In the genomic region with DNA sequence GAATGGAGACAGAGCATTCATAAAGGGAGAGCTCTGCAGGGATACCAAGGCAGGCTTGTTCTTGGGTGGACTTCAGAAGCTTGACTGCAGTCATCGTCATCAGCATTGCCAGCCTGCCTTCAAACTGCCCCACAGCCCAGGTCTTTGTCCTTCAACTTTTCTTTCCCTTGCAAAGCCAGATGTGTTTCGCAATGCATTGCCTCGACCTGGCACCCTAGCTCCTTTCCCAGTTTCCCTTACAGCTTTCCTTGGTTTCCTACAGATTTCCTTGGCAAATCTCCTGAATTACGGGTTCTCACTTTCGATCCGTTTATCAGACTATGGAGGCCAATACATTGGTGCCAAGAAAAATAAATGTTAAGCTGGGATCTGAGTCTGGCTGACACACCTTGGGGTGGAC, we compare ENCODE assay signal across 25 mouse cellular contexts. TPM values are rescaled to one million over a fixed set of nuclear protein-coding genes. Genes with fewer than 3 reads are reported as not detected.
A peak's percentile ranks its signal among the peaks of the same experiment; 100 is the strongest.
DNase-seq lines count a peak whose midpoint lies in the region; ATAC-seq lines count a peak whose summit lies in the region.
"Had no signal": no experiment of that assay in that cellular context is flagged by ENCODE, and none has a peak within 500 bp of the region (broad histone marks: within the 10 kb centered on the region; RNA-seq: fewer than 3 reads in every experiment).

No protein-coding gene starts in this region.

- H3K9me3 ChIP-seq in heart, embryonic 16.5 days (replicated peaks; ENCODE audit: control insufficient read depth, low read length): no peaks in the 10 kb centered on the region
- H3K9me3 ChIP-seq: forebrain, embryonic 12.5 days; hindbrain, embryonic 13.5 days; kidney, embryonic 15.5 days; limb, embryonic 13.5 days; liver, embryonic 13.5 days; midbrain, embryonic 15.5 days; neural tube, embryonic 13.5 days had no signal

- H3K27ac ChIP-seq in heart, embryonic 16.5 days (ENCODE audit: low read length): peak overlapping the region; percentile 10; the same call in 1 of the 2 replicates
- H3K27ac ChIP-seq: forebrain, embryonic 12.5 days; hindbrain, embryonic 13.5 days; kidney, embryonic 15.5 days; limb, embryonic 13.5 days; liver, embryonic 13.5 days; midbrain, embryonic 15.5 days; neural tube, embryonic 13.5 days had no signal

- H3K4me2 ChIP-seq in heart, embryonic 16.5 days (ENCODE audit: low read depth, low read length): no peak overlapping the region
- H3K4me2 ChIP-seq: forebrain, embryonic 12.5 days; hindbrain, embryonic 13.5 days; kidney, embryonic 15.5 days; limb, embryonic 13.5 days; liver, embryonic 13.5 days; lung, embryonic 14.5 days; midbrain, embryonic 15.5 days; neural tube, embryonic 13.5 days had no signal

- 62% methylated on average over 6 of the region's 6 CpGs for WGBS in heart, embryonic 16.5 days

- no peaks in the 10 kb centered on the region for H3K27me3 ChIP-seq in heart, embryonic 16.5 days (ENCODE audit: control insufficient read depth, insufficient read depth, low read length)
- H3K27me3 ChIP-seq: forebrain, embryonic 12.5 days; hindbrain, embryonic 13.5 days; kidney, embryonic 15.5 days; limb, embryonic 13.5 days; liver, embryonic 13.5 days; midbrain, embryonic 15.5 days; neural tube, embryonic 13.5 days had no signal

- intact Hi-C loops in heart, postnatal 36 days (cut with DNase I): no loop called here

- DNase-seq in adrenal gland, postnatal 14 days: peak; percentile 48
- no peak for DNase-seq in adrenal gland, adult 8-10 months
- no peak for DNase-seq in heart, postnatal 36 days
- peak; percentile 13 for DNase-seq in Muller cell, postnatal 12 days (ENCODE audit: inconsistent ontology term)
- peak; percentile 62 for DNase-seq in fat pad, adult 2 months (ENCODE audit: extremely low read depth, low read depth, low spot score)
- no peak for DNase-seq in thymus, adult 18-20 months
- DNase-seq: B cell, adult 2 months; cerebellum, adult 18-20 months; cerebellum, postnatal 14 days; kidney, adult 11 months; kidney, postnatal 36 days; liver, embryonic 13.5 days; lung, embryonic 14.5 days; lung, postnatal 4 days; retina, postnatal 1 day; right cerebral cortex, postnatal 25 days; spleen, adult 18-20 months had no signal

- H3K9ac ChIP-seq in heart, embryonic 16.5 days (ENCODE audit: low read length): no peak overlapping the region
- H3K9ac ChIP-seq: forebrain, embryonic 12.5 days; hindbrain, embryonic 13.5 days; kidney, embryonic 15.5 days; limb, embryonic 13.5 days; liver, embryonic 13.5 days; lung, embryonic 14.5 days; midbrain, embryonic 15.5 days; neural tube, embryonic 13.5 days had no signal

- no peaks in the 10 kb centered on the region for H3K36me3 ChIP-seq in heart, embryonic 16.5 days (ENCODE audit: control insufficient read depth, insufficient read depth)
- H3K36me3 ChIP-seq: forebrain, embryonic 12.5 days; hindbrain, embryonic 13.5 days; kidney, embryonic 15.5 days; limb, embryonic 13.5 days; liver, embryonic 13.5 days; midbrain, embryonic 15.5 days; neural tube, embryonic 13.5 days had no signal

- no peak overlapping the region for H3K4me3 ChIP-seq in heart, embryonic 16.5 days (ENCODE audit: low read length)
- H3K4me3 ChIP-seq: forebrain, embryonic 12.5 days; hindbrain, embryonic 13.5 days; kidney, embryonic 15.5 days; limb, embryonic 13.5 days; liver, embryonic 13.5 days; midbrain, embryonic 15.5 days; neural tube, embryonic 13.5 days had no signal

- no peak for ATAC-seq in heart, embryonic 16.5 days (replicated peaks; ENCODE audit: extremely low read depth, insufficient read depth, low FRiP score)
- no peak for ATAC-seq in megakaryocyte-erythroid progenitor cell, adult 5-6 weeks (replicated peaks; ENCODE audit: low FRiP score, low TSS enrichment, poor library complexity, severe bottlenecking)
- ATAC-seq: midbrain, embryonic 15.5 days had no signal

- peaks cover 21% of the 10 kb centered on the region for H3K4me1 ChIP-seq in heart, embryonic 16.5 days (ENCODE audit: control insufficient read depth, insufficient read depth, low read length)
- H3K4me1 ChIP-seq: forebrain, embryonic 12.5 days; hindbrain, embryonic 13.5 days; kidney, embryonic 15.5 days; limb, embryonic 13.5 days; liver, embryonic 13.5 days; midbrain, embryonic 15.5 days; neural tube, embryonic 13.5 days had no signal

RNA-seq across cellular contexts. Expression of gene Ppp2ca, which starts 45.1 kb away (rescaled TPM):
- 75.1 and 78.2 TPM in 2 replicates for total RNA-seq in adrenal gland, postnatal 14 days (2021)
- 10 to 100 TPM; 67.9 to 74.5 (median 69.6) TPM for total RNA-seq in adrenal gland, adult 8-10 months (2022)
- polyA plus RNA-seq in heart, embryonic 16.5 days (2015; fragmentation: Nextera tagmentation; extraction: Ambion mirVana): 67.3 and 71.3 TPM in 2 replicates
- total RNA-seq in heart, postnatal 36 days (2021): 10 to 100 TPM; 52.5 to 55.2 TPM
- total RNA-seq in megakaryocyte-erythroid progenitor cell, adult 5-6 weeks (2014; fragmentation: Nextera tagmentation): 65.6 and 66.8 TPM in 2 replicates
- 103 and 104 TPM in 2 replicates for total RNA-seq in megakaryocyte-erythroid progenitor cell, adult 5-6 weeks (2017)

RNA-seq across cellular contexts. Expression of gene Cdkl3, which starts 49.4 kb away (rescaled TPM):
- 4.3 and 5.6 TPM in 2 replicates for total RNA-seq in adrenal gland, postnatal 14 days (2021)
- 1 to 10 TPM; 3.0 to 5.5 (median 4.2) TPM for total RNA-seq in adrenal gland, adult 8-10 months (2022)
- 10.8 and 12.7 TPM in 2 replicates for polyA plus RNA-seq in heart, embryonic 16.5 days (2015; fragmentation: Nextera tagmentation; extraction: Ambion mirVana)
- total RNA-seq in heart, postnatal 36 days (2021): 1 to 10 TPM; 5.5 to 5.7 TPM
- total RNA-seq in megakaryocyte-erythroid progenitor cell, adult 5-6 weeks (2014; fragmentation: Nextera tagmentation): 4.8 and 9.5 TPM in 2 replicates
- total RNA-seq in megakaryocyte-erythroid progenitor cell, adult 5-6 weeks (2017): 1.5 and 11.8 TPM in 2 replicates

RNA-seq across cellular contexts. Expression of gene Ube2b, which starts 52.8 kb away (rescaled TPM):
- total RNA-seq in adrenal gland, postnatal 14 days (2021): 152 and 153 TPM in 2 replicates
- total RNA-seq in adrenal gland, adult 8-10 months (2022): 100 to 1,000 TPM; 124 to 144 (median 140) TPM
- 278 and 286 TPM in 2 replicates for polyA plus RNA-seq in heart, embryonic 16.5 days (2015; fragmentation: Nextera tagmentation; extraction: Ambion mirVana)
- 100 to 1,000 TPM; 297 to 317 TPM for total RNA-seq in heart, postnatal 36 days (2021)
- 30.7 and 51.1 TPM in 2 replicates for total RNA-seq in megakaryocyte-erythroid progenitor cell, adult 5-6 weeks (2014; fragmentation: Nextera tagmentation)
- total RNA-seq in megakaryocyte-erythroid progenitor cell, adult 5-6 weeks (2017): 37.5 and 105 TPM in 2 replicates

Comparison
In these comparisons a context has a peak if more than half of its experiments do, and no peak if none do; other contexts are left out.
1. DNase-seq: peak in adrenal gland, postnatal 14 days (single experiment), Muller cell, postnatal 12 days (single experiment) and fat pad, adult 2 months (single experiment); none in adrenal gland, adult 8-10 months (single experiment), heart, postnatal 36 days (0 of 2) and thymus, adult 18-20 months (0 of 2).